Mouse (Mus musculus) ES-E14 (cell line): ENCODE measurements around the gene Sned1. TPM values are rescaled to one million over a fixed set of nuclear protein-coding genes. Genes with fewer than 3 reads are reported as not detected.

ENCODE experiments used
- DNase-seq: peaks from one replicate; pipeline ENCODE4 v3.0.0-alpha.2; 2013; ENCODE audit warnings: low read depth, low spot score
- H3K27ac ChIP-seq: 2 replicates; pipeline ENCODE4 v1.5.1; 2012; ENCODE audit warnings: low read depth, mild to moderate bottlenecking, low read length, moderate library complexity, mixed read lengths; ENCODE audit not compliant: poor library complexity, insufficient read depth, severe bottlenecking
- H3K36me3 ChIP-seq: 2 replicates; pipeline ENCODE4 v1.6.1; 2012; ENCODE audit warnings: mild to moderate bottlenecking, low read length, moderate library complexity, mixed read lengths; ENCODE audit not compliant: control insufficient read depth, poor library complexity, insufficient read depth, severe bottlenecking
- H3K4me1 ChIP-seq, 2 experiments: fragments of 150-350 bp in 1 of 2; sonication (generic) in 1 of 2; 2 replicates each; pipeline ENCODE4 v1.6.1; 2012; ENCODE audit warnings: low read length in 2 of 2, mild to moderate bottlenecking in 1 of 2, mixed read lengths in 1 of 2; ENCODE audit not compliant: control insufficient read depth in 2 of 2, insufficient read depth in 2 of 2, poor library complexity in 1 of 2
- H3K4me3 ChIP-seq, 2 experiments: fragments of 150-350 bp in 1 of 2; sonication (generic) in 1 of 2; 2 replicates each; pipeline ENCODE4 v1.5.1; 2012; ENCODE audit warnings: low read length in 2 of 2, low read depth in 1 of 2, mild to moderate bottlenecking in 1 of 2, mixed read lengths in 1 of 2; ENCODE audit not compliant: insufficient read depth in 1 of 2, poor library complexity in 1 of 2, severe bottlenecking in 1 of 2
- H3K9ac ChIP-seq: 2 replicates; pipeline ENCODE4 v1.6.1; 2012; ENCODE audit warnings: low read depth, mild to moderate bottlenecking, low read length, mixed read lengths; ENCODE audit not compliant: poor library complexity, insufficient read depth, severe bottlenecking
- H3K9me3 ChIP-seq: fragments of 150-350 bp; sonication (generic); 2 replicates; pipeline ENCODE4 v1.6.1; 2012; ENCODE audit warnings: low read depth, mild to moderate bottlenecking, low read length; ENCODE audit not compliant: control insufficient read depth, insufficient read depth
- CHD2 ChIP-seq: IDR thresholded peaks from 2 replicates; pipeline ENCODE4 v1.6.1; 2014; ENCODE audit warnings: mild to moderate bottlenecking, low read depth, low read length, inconsistent platforms
- HCFC1 ChIP-seq: IDR thresholded peaks from 2 replicates; pipeline ENCODE4 v1.6.1; 2012; ENCODE audit warnings: low read length, inconsistent platforms, borderline replicate concordance; ENCODE audit not compliant: insufficient read depth
- MAFK ChIP-seq: IDR thresholded peaks from 2 replicates; pipeline ENCODE4 v1.6.1; 2014; ENCODE audit warnings: mild to moderate bottlenecking, low read depth, low read length, inconsistent platforms; ENCODE audit not compliant: insufficient read depth
- ZC3H11A ChIP-seq: IDR thresholded peaks from 2 replicates; pipeline ENCODE4 v1.6.1; 2012; ENCODE audit warnings: low read depth, mild to moderate bottlenecking, inconsistent platforms, low read length, borderline replicate concordance
- ZNF384 ChIP-seq: IDR thresholded peaks from 2 replicates; pipeline ENCODE4 v1.6.1; 2012; ENCODE audit warnings: low read depth, low read length, inconsistent platforms
- in situ Hi-C, 2 experiments: fragments of 600-800 bp; cut with MboI; formaldehyde crosslinking; loops; one replicate each; pipeline ENCODE4 v1.15.1; 2025; ENCODE audit warnings: low sequenced_read_pairs in 2 of 2, inconsistent platforms in 1 of 2; ENCODE audit not compliant: unreplicated experiment in 2 of 2
- total RNA-seq: library from RNA; depleted of rRNA; stranded (reverse); fragments of 300-350 nt; gene quantifications from 2 replicates; pipeline ENCODE4 v1.2.3, GENCODE M21; 2012

Gene Sned1
- total RNA-seq, 1 experiment: 11.8 TPM

- H3K4me3 ChIP-seq: no peak overlapping the region
- no peak for DNase-seq
- no peaks in the 10 kb centered on the region; a peak in 1 of 4 replicates for H3K4me1 ChIP-seq
- TF ChIP-seq HCFC1 (no peak), CHD2 (no peak), MAFK (no peak), ZC3H11A (no peak), ZNF384 (no peak)
- H3K27ac ChIP-seq: peak overlapping the region; percentile 42; the same call in 1 of the 2 replicates
- peaks cover 19% of the 10 kb centered on the region for H3K36me3 ChIP-seq
- no peak overlapping the region for H3K9ac ChIP-seq
- no peaks in the 10 kb centered on the region for H3K9me3 ChIP-seq
- in situ Hi-C loops: no loop called here
These were observed 99.0 kb downstream of the Sned1 start for GRCm38 (mm10) chr1:93334621-93335020.

- Histone ChIP-seq H3K36me3 (peaks cover 6% of the 10 kb centered on the region; the same call in 1 of the 2 replicates), H3K4me1 (peaks cover 0 to 2% of the 10 kb centered on the region in 2 experiments; a peak in 1 of 4 replicates), H3K27ac (no peak within 1 kb of the TSS), H3K9me3 (no peaks in the 10 kb centered on the region), H3K9ac (peak within 1 kb of the TSS; percentile 94), H3K4me3 (peak within 1 kb of the TSS; percentile 82 to 99)
- in situ Hi-C loops: no loop called here
- TF ChIP-seq CHD2 (0 out of 2 replicates have a peak, but pooled peaks have one; percentile 11), HCFC1 (peak; percentile 83), ZNF384 (no peak), MAFK (no peak), ZC3H11A (no peak)
- DNase-seq: peak; percentile 94
These were observed 107.2 kb downstream of the Sned1 start, which contains the start of the genes Ppp1r7 and Pask for GRCm38 (mm10) chr1:93342648-93343503. TSS of gene Ppp1r7 (plus strand) at chr1:93342854. TSS of gene Pask (minus strand) at chr1:93343482.

- in situ Hi-C loops: no loop called here
- peaks cover 6% of the 10 kb centered on the region; the same call in 1 of the 2 replicates for H3K36me3 ChIP-seq
- H3K27ac ChIP-seq: no peak overlapping the region
These were observed 107.9 kb downstream of the Sned1 start for GRCm38 (mm10) chr1:93343504-93344047.

GRCm38 (mm10) chr1:93347176-93347575 is 111.5 kb downstream of the Sned1 start:
- TF ChIP-seq ZC3H11A: no peak
- H3K4me3 ChIP-seq: no peak overlapping the region
- peaks cover 0 to 2% of the 10 kb centered on the region in 2 experiments; a peak in 1 of 4 replicates for H3K4me1 ChIP-seq
- in situ Hi-C loops: no loop called here
- H3K27ac ChIP-seq: no peak overlapping the region
- no peak overlapping the region for H3K9ac ChIP-seq
- no peak for DNase-seq
- no peaks in the 10 kb centered on the region for H3K9me3 ChIP-seq
- H3K36me3 ChIP-seq: peaks cover 20% of the 10 kb centered on the region; the same call in 1 of the 2 replicates

More at GRCm38 (mm10) chr1:93343504-93344047, 107.9 kb downstream of the Sned1 start:
- Histone ChIP-seq H3K9me3 (no peaks in the 10 kb centered on the region), H3K4me3 (peak overlapping the region; percentile 76 to 99), H3K9ac (peak overlapping the region; percentile 94), H3K4me1 (peaks cover 0 to 2% of the 10 kb centered on the region in 2 experiments; a peak in 1 of 4 replicates)
- DNase-seq: peak; percentile 95
- TF ChIP-seq HCFC1: peak; percentile 92
- peak; percentile 51; the same call in 1 of the 2 replicates for TF ChIP-seq CHD2
- TF ChIP-seq MAFK: no peak
- TF ChIP-seq ZC3H11A: no peak
